Mouse (Mus musculus) thymus, postnatal 0 days (tissue): ENCODE data around the gene 4930430F08Rik. TPM values are rescaled to one million over a fixed set of nuclear protein-coding genes. Genes with fewer than 3 reads are reported as not detected.
"Not testable (repeated sequence)": the region's sequence is repeated elsewhere in the genome, so short reads cannot be mapped to it uniquely, and the experiment has no call there.

ENCODE experiments used
- DNase-seq: peaks from one replicate; pipeline ENCODE4 v3.0.0-alpha.2; 2015; ENCODE audit warnings: low spot score
- polyA plus RNA-seq: library from polyadenylated mRNA; unstranded; fragments of >200 nt; fragmentation: Nextera tagmentation; extraction: Ambion mirVana; gene quantifications from 2 replicates; pipeline ENCODE4 v1.2.1, GENCODE M21; 2015

Gene 4930430F08Rik
- 9.0 and 10.0 TPM in 2 replicates for polyA plus RNA-seq

GRCm38 (mm10) chr10:100590323-100590722 lies at the start of gene 4930430F08Rik, which contains the start of gene 1700017N19Rik:
Gene 4930430F08Rik, minus strand, starts transcription at chr10:100590423.
Gene 1700017N19Rik, plus strand, starts transcription at chr10:100590484.
- no peak for DNase-seq

GRCm38 (mm10) chr10:100629762-100630438 lies 39.7 kb upstream of the 4930430F08Rik start:
- peak; percentile 32 for DNase-seq

GRCm38 (mm10) chr10:100622494-100622893 lies 32.3 kb upstream of the 4930430F08Rik start:
- no peak for DNase-seq

GRCm38 (mm10) chr10:100620040-100620439 lies 29.8 kb upstream of the 4930430F08Rik start:
- no peak for DNase-seq

- no peak for DNase-seq
Measured at GRCm38 (mm10) chr10:100619474-100619873, 29.3 kb upstream of the 4930430F08Rik start.

GRCm38 (mm10) chr10:100617233-100617903 lies 27.1 kb upstream of the 4930430F08Rik start:
- DNase-seq = no peak

GRCm38 (mm10) chr10:100604254-100604653 lies 14.0 kb upstream of the 4930430F08Rik start:
- DNase-seq = no peak

- DNase-seq = no peak
Measured at GRCm38 (mm10) chr10:100603511-100603910, 13.3 kb upstream of the 4930430F08Rik start.

- DNase-seq = no peak
Measured at GRCm38 (mm10) chr10:100598339-100598738, 8.1 kb upstream of the 4930430F08Rik start.

- DNase-seq = peak; percentile 87
Measured at GRCm38 (mm10) chr10:100588932-100589388, 1.3 kb downstream of the 4930430F08Rik start.

GRCm38 (mm10) chr10:100588524-100588923 lies 1.7 kb downstream of the 4930430F08Rik start:
- DNase-seq = no peak

- no peak for DNase-seq
Measured at GRCm38 (mm10) chr10:100584178-100584577, 6.0 kb downstream of the 4930430F08Rik start.

GRCm38 (mm10) chr10:100575294-100575693 lies 14.9 kb downstream of the 4930430F08Rik start:
- DNase-seq = no peak

- DNase-seq = no peak
Measured at GRCm38 (mm10) chr10:100574505-100575149, 15.6 kb downstream of the 4930430F08Rik start.

- DNase-seq = no peak
Measured at GRCm38 (mm10) chr10:100571707-100572106, 18.5 kb downstream of the 4930430F08Rik start.

- DNase-seq = no peak
Measured at GRCm38 (mm10) chr10:100564112-100564511, 26.1 kb downstream of the 4930430F08Rik start.

GRCm38 (mm10) chr10:100560194-100560883 lies 29.9 kb downstream of the 4930430F08Rik start:
- not testable (repeated sequence) for DNase-seq

GRCm38 (mm10) chr10:100556566-100557175 lies 33.6 kb downstream of the 4930430F08Rik start:
- no peak for DNase-seq

GRCm38 (mm10) chr10:100524499-100525390 lies 65.5 kb downstream of the 4930430F08Rik start:
- DNase-seq = no peak

- no peak for DNase-seq
Measured at GRCm38 (mm10) chr10:100522330-100522729, 67.9 kb downstream of the 4930430F08Rik start.
